Mouse (Mus musculus) C2C12 (cell line): ENCODE data around the gene Acsf3. TPM values are rescaled to one million over a fixed set of nuclear protein-coding genes. Genes with fewer than 3 reads are reported as not detected.

Experiments used
- H3K27me3 ChIP-seq: one replicate; pipeline ENCODE4 v1.6.1; 2011; ENCODE audit not compliant: control insufficient read depth, insufficient read depth, insufficient read length
- H3K36me3 ChIP-seq: one replicate; pipeline ENCODE4 v1.6.1; 2011; ENCODE audit not compliant: control insufficient read depth, insufficient read depth
- H3K4me3 ChIP-seq: one replicate; pipeline ENCODE4 v1.5.1; 2011; ENCODE audit warnings: mild to moderate bottlenecking, control low read depth; ENCODE audit not compliant: poor library complexity, insufficient read depth, severe bottlenecking
- H3K79me2 ChIP-seq: one replicate; pipeline ENCODE4 v1.6.1; 2011; ENCODE audit not compliant: control insufficient read depth, insufficient read depth
- H3K79me3 ChIP-seq: one replicate; pipeline ENCODE4 v1.6.1; 2011; ENCODE audit warnings: low read depth, control low read depth
- H3ac ChIP-seq: one replicate; pipeline ENCODE3; 2011; ENCODE audit warnings: low read depth; ENCODE audit not compliant: control insufficient read depth, insufficient read length
- CEBPB ChIP-seq: IDR thresholded peaks from one replicate; pipeline ENCODE4 v1.6.1; 2011; ENCODE audit warnings: low read depth, mild to moderate bottlenecking, control low read depth, moderate library complexity
- CTCF ChIP-seq: IDR thresholded peaks from one replicate; pipeline ENCODE4 v1.5.1; 2011; ENCODE audit not compliant: control insufficient read depth, insufficient read depth, insufficient read length
- FOSL1 ChIP-seq: IDR thresholded peaks from one replicate; pipeline ENCODE4 v1.8.0; 2011; ENCODE audit warnings: mild to moderate bottlenecking, low read length; ENCODE audit not compliant: poor library complexity, insufficient read depth, severe bottlenecking
- MAX ChIP-seq: IDR thresholded peaks from one replicate; pipeline ENCODE4 v1.6.1; 2011; ENCODE audit warnings: mild to moderate bottlenecking, control low read depth
- MYOD1 ChIP-seq: IDR thresholded peaks from one replicate; pipeline ENCODE4 v1.6.1; 2011; ENCODE audit warnings: low read depth; ENCODE audit not compliant: control insufficient read depth, insufficient read length
- MYOG ChIP-seq: IDR thresholded peaks from one replicate; pipeline ENCODE4 v1.6.1; 2011; ENCODE audit not compliant: control insufficient read depth, insufficient read length; ENCODE audit errors: extremely low read depth
- USF1 ChIP-seq: IDR thresholded peaks from one replicate; pipeline ENCODE4 v1.6.1; 2011; ENCODE audit warnings: low read depth, mild to moderate bottlenecking, control low read depth, moderate library complexity
- long read RNA-seq, 2 experiments: library from polyadenylated mRNA; unstranded; transcript quantifications; one replicate each; pipeline ENCODE4 v2.0.0; 2019 to 2020
- polyA plus RNA-seq: library from polyadenylated mRNA; unstranded; fragments of >200 nt; fragmentation: generic; extraction: Trizol; gene quantifications from one replicate; pipeline ENCODE4 v1.2.1, GENCODE M21; 2012; ENCODE audit warnings: missing spikeins

The Acsf3 gene
- polyA plus RNA-seq: 6.1 TPM
- long read RNA-seq, experiment 1, partial matches to known transcripts: 4 of 6 reads
- long read RNA-seq, experiment 1, other reads (novel, unspliced or antisense): 0 of 6 reads
- long read RNA-seq, experiment 2, transcript Acsf3-201 (10 exons, 2,206 nt): major isoform, 5 of 6 reads
- long read RNA-seq, experiment 2, partial matches to known transcripts: 1 of 6 reads
- long read RNA-seq, experiment 2, other reads (novel, unspliced or antisense): 0 of 6 reads

GRCm38 (mm10) chr8:122775285-122776155 is at the start of gene Acsf3:
TSS of gene Acsf3 (plus strand) at chr8:122775486.
- Histone ChIP-seq H3ac (peak within 1 kb of the TSS; percentile 95), H3K79me3 (no peaks in the 10 kb centered on the region), H3K4me3 (peak within 1 kb of the TSS; percentile 64), H3K79me2 (no peaks in the 10 kb centered on the region), H3K36me3 (no peaks in the 10 kb centered on the region), H3K27me3 (no peaks in the 10 kb centered on the region)
- TF ChIP-seq MAX: no peak
- no peak for TF ChIP-seq MYOG
- no peak for TF ChIP-seq CEBPB
- TF ChIP-seq CTCF: no peak
- TF ChIP-seq MYOD1: no peak
- no peak for TF ChIP-seq FOSL1
- TF ChIP-seq USF1: no peak

DNA sequence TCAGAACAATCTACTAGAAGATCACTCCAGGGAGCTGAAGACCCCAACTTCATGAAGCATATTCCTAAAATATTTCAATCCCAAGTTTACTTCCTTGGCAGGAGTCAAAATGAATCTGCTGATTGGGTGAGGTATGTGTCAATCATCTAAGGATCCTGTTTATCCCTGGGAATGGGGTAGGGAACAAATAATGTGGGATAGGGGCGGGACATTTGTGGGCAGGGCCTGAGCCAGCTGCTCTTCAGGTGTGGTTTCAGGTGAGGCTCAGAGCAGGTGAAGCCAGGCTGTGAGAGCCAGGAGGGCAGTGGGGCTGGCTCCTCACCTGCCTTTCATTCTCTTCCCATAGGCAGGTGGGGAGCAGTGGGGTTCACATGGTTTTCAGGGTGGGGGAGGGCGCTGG is 48.5 kb upstream of the Acsf3 start:
- H3K4me3 ChIP-seq: no peak overlapping the region
- no peak for TF ChIP-seq USF1
- TF ChIP-seq FOSL1: no peak
- TF ChIP-seq MYOG: no peak
- TF ChIP-seq MYOD1: no peak
- TF ChIP-seq MAX: no peak
- TF ChIP-seq CEBPB: no peak

DNA sequence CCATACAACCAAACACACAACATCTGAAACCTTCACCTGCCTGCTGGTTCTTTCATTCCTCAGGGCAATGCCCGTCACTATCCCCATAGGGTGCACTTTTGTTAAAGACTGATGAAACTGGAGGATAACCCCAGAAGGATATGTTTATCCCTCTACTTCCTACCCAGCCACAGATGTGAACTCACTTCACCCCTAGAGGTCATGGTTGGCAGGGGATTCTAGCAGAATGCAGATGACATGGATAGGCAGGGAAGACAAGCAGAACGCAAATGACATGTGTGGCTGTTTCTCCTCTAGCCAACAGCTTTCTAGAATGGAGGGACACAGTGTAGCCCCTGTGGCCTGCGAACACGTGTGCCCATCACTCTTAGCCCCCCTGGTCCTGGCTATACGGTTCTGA is 47.9 kb upstream of the Acsf3 start:
- Histone ChIP-seq H3K27me3 (peaks cover 73% of the 10 kb centered on the region), H3K4me3 (no peak overlapping the region), H3ac (no peak overlapping the region), H3K79me2 (no peaks in the 10 kb centered on the region), H3K79me3 (no peaks in the 10 kb centered on the region), H3K36me3 (no peaks in the 10 kb centered on the region)
- TF ChIP-seq CTCF (no peak), MYOG (no peak), MAX (no peak), USF1 (no peak), MYOD1 (no peak), FOSL1 (no peak), CEBPB (no peak)

More for the DNA sequence above, 48.5 kb upstream of the Acsf3 start:
- no peaks in the 10 kb centered on the region for H3K79me3 ChIP-seq
- H3K36me3 ChIP-seq: no peaks in the 10 kb centered on the region
- H3K79me2 ChIP-seq: no peaks in the 10 kb centered on the region
- peaks cover 73% of the 10 kb centered on the region for H3K27me3 ChIP-seq
- no peak overlapping the region for H3ac ChIP-seq

GRCm38 (mm10) chr8:122728630-122729029 is 46.7 kb upstream of the Acsf3 start:
- H3K4me3 ChIP-seq: no peak overlapping the region
- no peaks in the 10 kb centered on the region for H3K36me3 ChIP-seq
- H3ac ChIP-seq: no peak overlapping the region
- peaks cover 73% of the 10 kb centered on the region for H3K27me3 ChIP-seq
- H3K79me2 ChIP-seq: no peaks in the 10 kb centered on the region
- H3K79me3 ChIP-seq: no peaks in the 10 kb centered on the region
- no peak for TF ChIP-seq CEBPB
- TF ChIP-seq USF1: no peak
- TF ChIP-seq MYOG: no peak
- TF ChIP-seq CTCF: no peak
- no peak for TF ChIP-seq MAX
- no peak for TF ChIP-seq FOSL1
- no peak for TF ChIP-seq MYOD1

DNA sequence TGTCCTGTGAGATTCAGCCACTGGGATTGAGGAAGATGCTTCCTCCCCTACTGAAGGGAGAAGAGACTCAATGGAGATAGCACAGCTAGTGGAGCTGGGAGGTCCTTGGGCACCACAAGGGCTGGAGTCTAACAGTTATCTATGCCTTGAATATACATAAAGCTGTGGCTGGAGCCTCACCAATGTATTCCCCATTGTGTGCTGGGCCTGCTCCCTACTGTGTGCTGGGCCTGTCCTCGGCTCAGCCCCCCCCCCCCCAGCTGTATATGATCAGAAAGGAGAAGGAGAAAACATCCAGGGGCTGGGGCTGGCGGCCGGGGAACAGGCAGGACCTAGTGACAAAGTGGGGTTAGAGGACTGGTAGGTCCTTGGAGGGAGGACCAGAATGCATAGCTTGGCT is 40.2 kb upstream of the Acsf3 start:
- H3K79me2 ChIP-seq: no peaks in the 10 kb centered on the region
- no peak for TF ChIP-seq MAX
- no peak for TF ChIP-seq MYOD1
- no peak for TF ChIP-seq FOSL1
- TF ChIP-seq CEBPB: no peak
- no peak for TF ChIP-seq USF1
- TF ChIP-seq MYOG: no peak
- TF ChIP-seq CTCF: no peak
- H3K36me3 ChIP-seq: no peaks in the 10 kb centered on the region
- H3K79me3 ChIP-seq: no peaks in the 10 kb centered on the region
- no peak overlapping the region for H3K4me3 ChIP-seq
- H3K27me3 ChIP-seq: peaks cover 86% of the 10 kb centered on the region
- no peak overlapping the region for H3ac ChIP-seq
